Mouse (Mus musculus) stomach, postnatal 0 days (tissue): ENCODE results near the gene Sod1. TPM values are rescaled to one million over a fixed set of nuclear protein-coding genes. Genes with fewer than 3 reads are reported as not detected.

ENCODE experiments used
- ATAC-seq: fragments of 200-750 bp; cut with Nextera tagmentation; 2 replicates; pipeline ENCODE4 v1.8.0; 2017; ENCODE audit not compliant: low FRiP score, low TSS enrichment
- DNase-seq: peaks from one replicate; pipeline ENCODE4 v3.0.0-alpha.2; 2016; ENCODE audit warnings: low spot score
- H3K27ac ChIP-seq: fragments of 300-500 bp; sonication (generic); replicated peaks from 2 replicates; pipeline ENCODE4 v1.5.1; 2014; ENCODE audit warnings: mild to moderate bottlenecking, control low read depth
- H3K27me3 ChIP-seq: fragments of 300-500 bp; sonication (generic); 2 replicates; pipeline ENCODE4 v1.6.1; 2014; ENCODE audit warnings: low read length; ENCODE audit not compliant: control insufficient read depth, insufficient read depth
- H3K36me3 ChIP-seq: fragments of 300-500 bp; sonication (generic); 2 replicates; pipeline ENCODE4 v1.6.1; 2014; ENCODE audit warnings: low read length, mixed read lengths; ENCODE audit not compliant: control insufficient read depth, insufficient read depth
- H3K4me1 ChIP-seq: fragments of 300-500 bp; sonication (generic); replicated peaks from 2 replicates; pipeline ENCODE4 v1.6.1; 2014; ENCODE audit warnings: antibody characterized with exemption; ENCODE audit not compliant: control insufficient read depth, insufficient read depth
- H3K4me2 ChIP-seq: fragments of 300-500 bp; sonication (generic); replicated peaks from 2 replicates; pipeline ENCODE4 v1.6.1; 2014; ENCODE audit warnings: low read depth, mild to moderate bottlenecking, control low read depth, moderate library complexity
- H3K4me3 ChIP-seq: fragments of 300-500 bp; sonication (generic); 2 replicates; pipeline ENCODE4 v1.5.1; 2014; ENCODE audit warnings: low read depth, low read length, control low read depth
- H3K9ac ChIP-seq: fragments of 300-500 bp; sonication (generic); 2 replicates; pipeline ENCODE4 v1.6.1; 2014; ENCODE audit warnings: mild to moderate bottlenecking, low read length, control low read depth, mixed read lengths
- H3K9me3 ChIP-seq: fragments of 300-500 bp; sonication (generic); 2 replicates; pipeline ENCODE4 v1.6.1; 2016; ENCODE audit warnings: low read length; ENCODE audit not compliant: control insufficient read depth
- CTCF ChIP-seq: IDR thresholded peaks from 2 replicates; pipeline ENCODE4 v1.5.1; 2016; ENCODE audit warnings: antibody characterized with exemption, low read depth, mild to moderate bottlenecking, moderate library complexity
- EP300 ChIP-seq: optimal IDR thresholded peaks from 2 replicates; pipeline ENCODE3; 2016; ENCODE audit warnings: antibody characterized with exemption
- WGBS: fragments of 180-500 bp; shearing (Covaris S2); extraction: QIAGEN DNeasy Blood & Tissue Kit; methylation state at CpG from one replicate; pipeline ENCODE4 v1.1.7; 2014; 5-methylcytosine and 5-hydroxymethylcytosine counted together
- polyA plus RNA-seq: library from polyadenylated mRNA; unstranded; fragments of >200 nt; fragmentation: Nextera tagmentation; extraction: Ambion mirVana; gene quantifications from 2 replicates; pipeline ENCODE4 v1.2.1, GENCODE M21; 2015

Sod1 gene
- polyA plus RNA-seq, 1 experiment from 2014 or later: 1,141 TPM

- DNase-seq: no peak
- Histone ChIP-seq H3K36me3 (no peaks in the 10 kb centered on the region), H3K27ac (no peak overlapping the region), H3K4me3 (no peak overlapping the region), H3K9me3 (no peaks in the 10 kb centered on the region), H3K27me3 (no peaks in the 10 kb centered on the region), H3K4me2 (no peak overlapping the region), H3K9ac (no peak overlapping the region), H3K4me1 (no peaks in the 10 kb centered on the region)
- TF ChIP-seq CTCF (no peak), EP300 (no peak)
- ATAC-seq: no peak
- 67% methylated on average over 1 of the region's 1 CpGs for WGBS
Measured at GRCm38 (mm10) chr16:90265106-90265505, 44.6 kb downstream of the Sod1 start.

- ATAC-seq (no peak), DNase-seq (no peak)
- Histone ChIP-seq H3K27me3 (no peaks in the 10 kb centered on the region), H3K4me2 (no peak overlapping the region), H3K4me1 (no peaks in the 10 kb centered on the region), H3K4me3 (no peak overlapping the region), H3K9me3 (no peaks in the 10 kb centered on the region), H3K36me3 (no peaks in the 10 kb centered on the region), H3K9ac (no peak overlapping the region), H3K27ac (no peak overlapping the region)
- TF ChIP-seq EP300 (no peak), CTCF (no peak)
- 6% methylated on average over 1 of the region's 1 CpGs for WGBS
Measured at GRCm38 (mm10) chr16:90266581-90266980, 46.0 kb downstream of the Sod1 start.

GRCm38 (mm10) chr16:90275521-90275920, 55.0 kb downstream of the Sod1 start:
- Histone ChIP-seq H3K36me3 (no peaks in the 10 kb centered on the region), H3K4me2 (no peak overlapping the region), H3K9me3 (no peaks in the 10 kb centered on the region), H3K27ac (no peak overlapping the region), H3K9ac (no peak overlapping the region), H3K4me3 (no peak overlapping the region), H3K4me1 (no peaks in the 10 kb centered on the region), H3K27me3 (no peaks in the 10 kb centered on the region)
- WGBS: 79% methylated on average over 6 of the region's 6 CpGs
- TF ChIP-seq EP300 (no peak), CTCF (no peak)
- no peak for DNase-seq
- no peak for ATAC-seq

Other genes with a start within 250 kb of the Sod1 start
- 18.4 and 18.8 TPM in 2 replicates for gene Tiam1, start 77.0 kb upstream of the Sod1 start, polyA plus RNA-seq
- 8.3 and 9.8 TPM in 2 replicates for gene Scaf4, start 63.7 kb downstream of the Sod1 start, polyA plus RNA-seq
- gene Hunk, start 165.3 kb downstream of the Sod1 start, polyA plus RNA-seq: 1.8 and 1.9 TPM in 2 replicates